Mouse (Mus musculus) CH12.LX (cell line): ENCODE results near the gene Dgkz.

Experiments
- CHD2 ChIP-seq: IDR thresholded peaks from 2 replicates; pipeline ENCODE4 v1.6.1; 2011; ENCODE audit warnings: low read length, improper control_type of control experiment
- CTCF ChIP-seq, 2 experiments: IDR thresholded peaks in 1 of 2; conservative IDR thresholded peaks in 1 of 2; 2 replicates each; pipeline ENCODE4 v1.5.1; 2011 to 2012; ENCODE audit warnings: low read depth in 2 of 2, low read length in 2 of 2, improper control_type of control experiment in 1 of 2, inconsistent platforms in 1 of 2, mild to moderate bottlenecking in 1 of 2, moderate library complexity in 1 of 2
- EP300 ChIP-seq: IDR thresholded peaks from 2 replicates; pipeline ENCODE4 v1.6.1; 2011; ENCODE audit warnings: low read length, improper control_type of control experiment
- MAX ChIP-seq: IDR thresholded peaks from 2 replicates; pipeline ENCODE4 v1.6.1; 2011; ENCODE audit warnings: low read length, improper control_type of control experiment
- NRF1 ChIP-seq: IDR thresholded peaks from 2 replicates; pipeline ENCODE4 v1.6.1; 2014; ENCODE audit warnings: low read depth, mild to moderate bottlenecking, inconsistent platforms, low read length, improper control_type of control experiment, moderate library complexity
- PAX5 ChIP-seq: IDR thresholded peaks from 2 replicates; pipeline ENCODE4 v1.6.1; 2012; ENCODE audit warnings: low read length, inconsistent platforms, mixed read lengths
- POLR2A ChIP-seq: IDR thresholded peaks from 2 replicates; pipeline ENCODE4 v1.6.1; 2011; ENCODE audit warnings: low read depth, mild to moderate bottlenecking, improper control_type of control experiment, low read length
- RAD21 ChIP-seq: IDR thresholded peaks from 2 replicates; pipeline ENCODE4 v1.6.1; 2011; ENCODE audit warnings: low read depth, mild to moderate bottlenecking, low read length, improper control_type of control experiment, moderate library complexity
- TCF12 ChIP-seq: IDR thresholded peaks from 2 replicates; pipeline ENCODE4 v1.6.1; 2014; ENCODE audit warnings: low read depth, mild to moderate bottlenecking, inconsistent platforms, low read length, improper control_type of control experiment
- ZMIZ1 ChIP-seq: IDR thresholded peaks from 2 replicates; pipeline ENCODE4 v1.6.1; 2012; ENCODE audit warnings: low read depth, mild to moderate bottlenecking, inconsistent platforms, low read length, improper control_type of control experiment

GRCm38 (mm10) chr2:91957096-91957495 lies 18.6 kb downstream of the Dgkz start:
- no peak for TF ChIP-seq TCF12
- no peak for TF ChIP-seq CTCF (conservative IDR thresholded peaks at IDR 0.05 in 1 of 2, IDR thresholded peaks at IDR 0.05 in 1 of 2; ENCODE audit: low read depth in 2 of 2, low read length in 2 of 2)
- no peak for TF ChIP-seq EP300
- no peak for TF ChIP-seq MAX
- no peak for TF ChIP-seq ZMIZ1
- TF ChIP-seq NRF1 = no peak
- TF ChIP-seq POLR2A = no peak
- TF ChIP-seq PAX5 = no peak
- no peak for TF ChIP-seq RAD21
- TF ChIP-seq CHD2 = no peak
